Mouse (Mus musculus) layer of hippocampus, postnatal 10 days (tissue): Measurements from ENCODE around the gene Hoxd1. TPM values are rescaled to one million over a fixed set of nuclear protein-coding genes. Genes with fewer than 3 reads are reported as not detected.

Experiments used
- DNase-seq, 2 experiments: peaks; one replicate each; pipeline ENCODE4 v3.0.0; 2021; ENCODE audit warnings: low spot score in 2 of 2
- total RNA-seq, 2 experiments: library from RNA; stranded (reverse); gene quantifications; 2 replicates each; pipeline ENCODE4 v1.2.3; 2021

The Hoxd1 gene
- total RNA-seq, 2 experiments from 2014 or later, result not detected

GRCm38 (mm10) chr2:74732513-74733316 lies 30.1 kb upstream of the Hoxd1 start:
- no peak for DNase-seq

DNA sequence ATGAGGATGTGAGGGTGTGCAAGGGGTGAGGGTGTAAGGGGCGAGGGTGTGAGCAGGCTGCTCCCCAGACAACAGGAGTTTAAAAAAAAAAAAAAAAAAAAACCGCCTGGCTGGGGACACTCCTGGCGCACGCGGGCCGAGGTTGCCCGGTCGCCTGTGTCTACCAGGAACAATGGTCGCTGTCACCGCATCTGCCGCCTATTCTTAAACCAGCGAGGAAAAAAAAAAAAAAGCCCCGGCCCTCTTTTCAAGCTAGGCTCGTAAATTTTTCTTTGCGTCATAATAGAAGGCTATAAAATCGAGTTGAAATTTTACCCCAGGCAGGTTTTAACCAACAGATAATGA lies 29.5 kb upstream of the Hoxd1 start:
- DNase-seq, result no peak

GRCm38 (mm10) chr2:74733765-74734164 lies 29.0 kb upstream of the Hoxd1 start:
- no peak for DNase-seq

DNA sequence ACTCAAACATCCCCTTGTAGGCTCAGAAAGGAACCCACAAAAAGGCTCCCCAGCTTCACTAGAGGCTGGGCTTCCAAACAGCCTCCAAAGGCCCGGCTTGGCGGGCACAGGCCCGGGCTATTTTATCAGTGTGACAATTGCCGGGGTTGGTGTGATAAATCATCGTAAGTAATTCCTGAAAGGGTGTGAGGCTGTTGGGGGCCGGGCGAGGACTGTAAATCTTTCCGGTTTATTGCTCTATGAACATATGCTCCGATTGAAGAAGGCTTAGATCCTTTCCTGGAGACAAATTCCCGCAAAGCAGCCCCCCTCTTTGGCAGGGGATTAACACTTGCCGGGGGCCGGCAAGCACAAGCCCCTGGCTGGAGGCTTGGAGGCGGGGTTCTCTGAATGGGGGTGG lies 28.3 kb upstream of the Hoxd1 start:
- DNase-seq, result no peak

DNA sequence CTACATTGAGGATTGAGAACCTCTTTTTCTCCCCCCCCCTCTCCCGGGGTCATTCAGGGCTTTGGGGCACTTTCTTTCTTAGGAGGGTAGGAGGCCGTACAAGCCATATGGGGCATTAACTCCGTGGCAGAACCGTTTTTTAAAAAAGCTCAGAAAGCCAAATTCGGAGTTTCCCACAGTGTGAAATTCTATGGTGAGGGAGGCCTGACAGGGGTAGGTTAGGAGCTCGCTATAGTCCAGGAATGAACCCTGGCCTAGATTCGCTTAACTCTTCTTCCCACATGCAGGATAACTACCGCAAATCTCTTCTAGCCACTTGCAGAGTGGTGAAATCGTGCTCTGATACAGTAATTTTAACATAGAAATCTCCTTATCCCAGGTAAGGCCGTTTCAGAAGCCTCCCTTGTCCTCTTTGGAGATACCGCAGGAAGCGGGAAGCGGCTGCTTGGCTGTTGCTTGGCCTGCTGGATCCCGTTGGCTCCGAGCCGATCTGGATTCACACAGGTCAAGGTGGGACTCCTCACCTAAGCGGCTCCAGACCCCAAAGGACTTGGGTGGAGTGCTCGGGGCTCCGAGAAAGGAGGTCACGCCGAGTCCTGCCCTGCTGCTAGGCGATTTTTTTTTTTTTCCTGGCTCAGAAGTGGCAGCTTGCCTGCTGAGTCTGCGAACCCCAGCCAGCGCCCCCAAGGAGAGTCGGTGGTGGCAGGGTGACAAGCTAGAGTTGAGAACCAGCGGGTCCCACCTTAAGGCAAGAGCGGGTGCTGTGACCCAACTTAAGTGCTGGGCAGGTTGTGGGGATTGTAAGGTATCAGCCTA lies 27.6 kb upstream of the Hoxd1 start:
- no peak for DNase-seq

- DNase-seq, result peak in 1 of 2 experiments; percentile 3
Measured at GRCm38 (mm10) chr2:74735851-74736687, 26.7 kb upstream of the Hoxd1 start.

GRCm38 (mm10) chr2:74736688-74737577 lies 25.8 kb upstream of the Hoxd1 start:
- no peak for DNase-seq

- no peak for DNase-seq
Measured at GRCm38 (mm10) chr2:74737578-74738070, 25.2 kb upstream of the Hoxd1 start.

DNA sequence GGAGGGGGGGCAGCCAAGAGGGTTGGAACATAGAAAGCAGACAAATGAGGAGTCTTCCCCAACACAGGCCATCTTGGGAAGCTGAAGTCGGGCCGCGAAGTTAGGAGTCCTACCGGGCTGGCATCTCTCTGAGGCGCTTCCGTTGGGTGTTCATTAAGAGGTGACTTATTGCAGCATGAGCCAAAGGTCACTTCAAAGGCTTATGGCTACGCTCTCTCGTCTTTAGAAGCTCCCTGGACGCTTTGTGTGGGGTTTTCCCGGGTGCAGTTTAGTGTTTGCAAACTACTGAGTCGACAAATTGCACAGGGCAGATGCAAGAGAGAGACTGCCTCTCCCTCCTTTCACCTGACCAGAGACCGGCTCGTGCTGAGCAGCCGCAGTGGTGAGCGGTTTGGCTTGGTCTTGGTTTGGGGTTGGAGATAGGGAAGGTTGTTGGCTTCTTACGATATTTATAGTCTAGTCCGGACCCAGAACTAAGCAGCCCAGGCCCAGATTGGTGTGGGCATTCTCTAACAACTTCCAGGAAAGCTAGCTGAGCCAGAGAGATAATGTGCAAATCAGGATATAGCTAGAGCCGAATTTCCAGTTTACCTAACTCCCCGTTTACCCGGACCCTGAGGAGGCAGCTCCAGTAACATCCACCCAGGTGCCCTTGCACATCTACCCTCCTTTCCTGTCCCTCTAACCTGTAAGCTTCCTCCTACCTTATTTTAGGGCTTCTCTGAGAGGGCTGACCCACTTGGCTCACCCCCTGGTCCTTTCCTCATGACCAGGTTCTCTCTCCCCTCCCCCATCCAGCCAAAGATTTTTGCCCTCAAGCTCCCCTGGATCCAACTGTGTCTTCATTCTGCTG lies 23.9 kb upstream of the Hoxd1 start:
- DNase-seq, result no peak

- DNase-seq, result no peak
Measured at GRCm38 (mm10) chr2:74739476-74739800, 23.3 kb upstream of the Hoxd1 start.

DNA sequence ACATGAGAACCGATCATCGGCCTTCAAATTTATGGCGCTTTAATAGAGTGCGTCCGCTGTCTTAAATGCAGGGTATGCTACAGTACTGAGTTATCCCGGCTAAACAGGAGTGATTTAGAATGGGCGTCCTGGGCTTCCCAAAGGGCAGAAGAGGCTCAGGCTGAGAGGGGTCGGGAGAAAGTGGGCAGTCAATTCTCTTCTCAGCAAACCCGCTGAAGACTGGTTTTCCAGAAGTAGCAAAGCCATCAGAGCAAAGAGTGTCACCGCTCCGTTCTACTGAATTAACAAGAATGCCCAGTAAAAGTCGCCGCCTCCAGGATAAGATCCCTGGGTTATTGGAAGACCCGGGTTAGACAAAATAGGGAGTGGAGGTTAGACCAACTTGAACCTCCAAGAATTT lies 22.9 kb upstream of the Hoxd1 start:
- no peak for DNase-seq

DNA sequence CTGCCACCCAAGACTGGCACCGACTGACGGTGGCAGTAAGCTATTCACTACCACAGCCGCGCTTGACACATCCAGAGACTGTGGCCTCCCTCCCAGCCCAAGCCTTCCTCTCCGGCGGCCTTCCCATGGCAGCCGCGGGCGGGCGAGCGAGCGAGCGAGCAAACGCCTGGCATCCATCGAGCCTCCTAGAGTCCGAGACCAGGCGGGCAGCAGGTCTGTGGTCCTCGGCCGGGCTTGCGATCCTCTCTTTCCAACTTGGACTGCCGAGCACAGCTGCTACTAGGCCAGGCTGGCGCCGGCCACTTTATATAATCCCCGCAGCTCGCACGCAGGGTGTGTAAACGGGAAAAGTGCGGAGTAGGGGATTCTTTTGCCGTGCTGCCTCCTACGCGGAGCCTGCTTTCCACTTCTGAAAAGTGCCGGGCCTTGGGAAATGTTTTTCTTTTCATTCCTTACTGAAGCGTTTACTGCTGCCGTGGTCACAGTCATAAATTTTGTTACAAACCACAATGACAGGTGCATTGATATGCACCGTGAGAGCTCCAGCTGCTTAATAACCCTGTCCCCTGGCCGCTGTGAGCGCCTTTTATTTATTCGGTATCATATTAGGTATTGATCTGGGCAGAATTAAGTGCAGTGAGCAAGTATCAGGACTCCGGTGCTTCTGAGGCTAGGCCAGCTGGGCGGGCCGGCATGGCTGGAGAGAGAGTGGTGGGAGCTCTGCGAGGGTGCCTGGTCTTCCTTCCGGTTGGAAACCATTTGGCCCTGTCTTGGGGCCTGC lies 22.3 kb upstream of the Hoxd1 start:
- DNase-seq, result no peak

GRCm38 (mm10) chr2:74741252-74741978 lies 21.4 kb upstream of the Hoxd1 start:
- DNase-seq, result no peak

- DNase-seq, result no peak
Measured at GRCm38 (mm10) chr2:74741979-74742277, 20.9 kb upstream of the Hoxd1 start.

DNA sequence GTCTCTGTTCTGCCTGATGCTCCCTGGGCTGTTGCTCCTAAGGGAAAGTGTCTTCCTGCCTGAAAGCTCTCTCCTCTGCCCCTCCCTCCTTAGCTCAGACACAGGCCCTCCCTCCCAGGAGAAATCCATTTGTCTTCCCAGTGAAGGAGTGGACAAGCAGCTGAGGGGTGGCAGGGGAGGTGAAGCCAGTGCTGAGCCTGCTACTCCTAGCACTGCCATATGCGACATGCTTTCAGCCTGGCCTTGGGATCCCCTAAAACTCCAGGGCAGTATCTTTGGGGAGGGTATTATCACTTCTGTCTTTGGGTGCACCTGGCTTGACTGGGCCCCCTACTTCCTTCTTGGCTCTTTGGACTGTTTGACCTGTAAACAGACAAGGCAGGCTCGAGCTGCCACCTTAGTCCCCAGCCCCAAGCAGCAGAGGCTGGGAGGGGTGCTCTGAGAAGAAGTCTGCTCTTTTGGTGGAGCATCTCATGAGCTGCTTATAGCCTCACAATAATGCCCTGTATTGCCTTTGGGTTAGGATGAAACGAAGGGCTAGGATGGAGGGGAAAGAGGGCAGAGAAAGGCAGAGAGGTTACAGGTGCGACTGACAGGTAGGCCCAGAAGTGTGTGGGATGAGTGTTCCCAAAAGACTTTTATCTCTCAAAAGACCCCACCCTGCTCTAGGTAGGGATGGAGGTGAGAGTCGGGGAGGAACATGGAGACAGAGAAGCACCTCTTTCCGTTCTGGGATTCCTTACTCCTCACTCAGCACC lies 17.1 kb upstream of the Hoxd1 start:
- DNase-seq, result no peak

GRCm38 (mm10) chr2:74746298-74746921 lies 16.4 kb upstream of the Hoxd1 start:
- DNase-seq, result no peak

DNA sequence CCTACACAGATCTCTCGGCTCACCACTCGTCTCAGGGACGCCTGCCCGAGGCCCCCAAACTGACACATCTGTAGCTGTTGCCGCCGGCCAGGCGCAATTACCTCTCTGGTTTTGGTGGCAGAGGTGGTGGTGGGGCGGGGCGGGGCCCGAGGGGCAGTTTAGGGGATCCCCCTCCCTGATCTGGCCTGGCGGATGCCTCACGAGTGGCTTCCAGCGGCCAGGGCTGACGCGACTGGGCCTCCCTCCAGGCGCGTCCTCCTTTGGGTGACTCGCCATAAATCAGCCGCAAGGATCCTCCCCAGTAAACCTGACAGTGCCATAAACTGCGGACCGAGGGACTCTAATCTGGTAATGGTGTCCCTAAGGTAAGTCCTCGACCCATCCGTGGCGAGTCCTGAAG lies 15.8 kb upstream of the Hoxd1 start:
- no peak for DNase-seq
